Mouse (Mus musculus): ENCODE results near the gene Gng7. TPM values are rescaled to one million over a fixed set of nuclear protein-coding genes. Genes with fewer than 3 reads are reported as not detected.
"Not testable (repeated sequence)": the region's sequence is repeated elsewhere in the genome, so short reads cannot be mapped to it uniquely, and the experiment has no call there.

Gene Gng7
- polyA plus RNA-seq, 1 experiment from 2014 or later, result 4.8 TPM

DNA sequence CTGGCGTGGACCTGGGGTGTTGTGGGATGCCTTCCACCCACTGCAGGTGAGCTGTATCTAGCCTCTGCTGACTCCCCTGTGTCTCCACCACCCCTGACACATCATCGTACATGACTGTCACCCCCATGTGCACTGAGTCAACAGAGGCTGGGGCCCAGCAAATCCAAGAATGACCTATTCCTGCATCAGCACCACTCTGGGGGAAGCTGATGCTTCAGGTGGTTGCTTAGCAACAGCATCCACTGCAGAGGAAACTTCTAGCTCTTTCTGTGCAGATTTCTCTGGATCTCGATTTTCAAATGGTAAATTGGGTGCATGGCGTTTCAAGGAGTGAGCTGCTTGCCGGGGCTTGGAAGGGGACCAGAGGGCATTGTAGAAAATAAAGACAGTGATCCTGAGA, 21.5 kb downstream of the Gng7 start:
- no peak overlapping the region for H3K4me3 ChIP-seq (ENCODE audit: low read length)
- H3K4me1 ChIP-seq (ENCODE audit: control insufficient read depth, insufficient read depth, low read length), result no peaks in the 10 kb centered on the region
- H3K4me2 ChIP-seq (replicated peaks; ENCODE audit: low read depth, low read length), result no peak overlapping the region
- H3K27ac ChIP-seq (ENCODE audit: low read depth, low read length), result no peak overlapping the region
- peaks cover 8% of the 10 kb centered on the region; the same call in 1 of the 2 replicates for H3K27me3 ChIP-seq (ENCODE audit: control insufficient read depth, insufficient read depth, low read length)
- H3K36me3 ChIP-seq (ENCODE audit: control insufficient read depth, insufficient read depth, low read length), result no peaks in the 10 kb centered on the region
- WGBS, result 66% methylated on average over 5 of the region's 5 CpGs
- ATAC-seq (ENCODE audit: low FRiP score, low TSS enrichment), result no peak
- no peaks in the 10 kb centered on the region for H3K9me3 ChIP-seq (ENCODE audit: control insufficient read depth, low read length)
- H3K9ac ChIP-seq (ENCODE audit: low read depth, low read length), result no peak overlapping the region

DNA sequence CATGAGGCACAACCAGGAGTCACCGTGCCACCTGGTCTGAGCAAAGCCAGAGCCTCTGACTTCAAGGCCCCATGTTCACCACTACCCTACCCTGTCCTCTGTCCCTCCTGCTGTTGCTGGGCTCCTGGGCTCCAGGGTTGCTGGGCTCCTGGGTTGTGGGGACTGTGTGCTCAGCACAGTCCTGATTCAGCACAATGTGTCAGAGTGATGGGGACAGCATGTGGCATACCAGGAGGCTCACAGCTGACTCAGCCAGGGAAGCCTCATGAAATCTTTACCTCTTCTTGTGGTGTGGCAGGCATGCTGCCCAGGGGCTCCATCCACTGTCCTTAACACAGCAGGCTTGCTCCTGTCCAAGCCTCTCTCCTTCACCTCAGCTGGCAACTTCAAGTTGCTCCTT, 22.8 kb downstream of the Gng7 start:
- Histone ChIP-seq H3K27me3 (ENCODE audit: control insufficient read depth, insufficient read depth, low read length) (peaks cover 3% of the 10 kb centered on the region), H3K4me2 (replicated peaks; ENCODE audit: low read depth, low read length) (no peak overlapping the region), H3K9me3 (ENCODE audit: control insufficient read depth, low read length) (no peaks in the 10 kb centered on the region), H3K9ac (ENCODE audit: low read depth, low read length) (no peak overlapping the region), H3K4me1 (ENCODE audit: control insufficient read depth, insufficient read depth, low read length) (0 out of 2 replicates have a peak, but pooled peaks cover 4% of the 10 kb centered on the region), H3K36me3 (ENCODE audit: control insufficient read depth, insufficient read depth, low read length) (no peaks in the 10 kb centered on the region), H3K27ac (ENCODE audit: low read depth, low read length) (no peak overlapping the region), H3K4me3 (ENCODE audit: low read length) (no peak overlapping the region)
- 81% methylated on average over 1 of the region's 1 CpGs for WGBS
- ATAC-seq (ENCODE audit: low FRiP score, low TSS enrichment), result no peak

DNA sequence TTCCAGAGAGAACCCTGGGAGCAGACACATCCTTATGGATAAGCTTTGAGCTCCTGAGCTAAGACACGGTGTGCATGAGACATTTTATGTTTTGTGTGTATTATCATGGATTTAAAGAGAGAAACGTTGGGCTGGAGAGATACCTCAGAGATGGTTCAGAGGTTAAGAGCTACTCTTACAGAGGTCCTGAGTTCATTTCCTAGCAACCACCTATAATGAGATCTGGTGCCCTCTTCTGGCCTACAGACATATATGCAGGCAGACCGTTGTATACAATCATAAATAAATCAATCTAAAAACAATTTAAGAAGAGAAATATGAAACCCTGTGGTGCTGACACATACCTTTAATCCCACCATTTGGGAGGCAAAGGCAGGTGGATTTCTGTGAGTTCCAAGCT, 23.7 kb downstream of the Gng7 start:
- peaks cover 11% of the 10 kb centered on the region for H3K27me3 ChIP-seq (ENCODE audit: control insufficient read depth, insufficient read depth, low read length)

DNA sequence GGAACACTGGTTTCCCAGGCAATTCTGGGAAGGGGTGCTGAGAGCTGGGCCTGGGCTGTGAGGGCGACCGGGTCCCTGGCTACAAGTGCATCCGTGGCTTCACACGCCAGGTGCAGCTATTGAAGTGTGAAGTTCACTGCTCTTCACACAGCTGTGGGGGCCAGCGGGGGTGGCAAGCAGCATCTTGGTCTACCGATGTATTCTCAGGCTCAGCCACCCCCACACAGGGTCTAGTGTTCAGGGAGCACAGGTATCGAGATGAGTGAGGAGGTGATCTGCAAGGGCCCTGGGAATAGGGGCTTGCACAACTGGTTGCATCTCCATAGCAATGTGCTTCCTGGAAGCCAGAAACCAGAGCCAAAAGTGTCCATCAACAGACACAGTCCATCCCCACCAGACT, 24.3 kb downstream of the Gng7 start:
- WGBS, result 59% methylated on average over 7 of the region's 7 CpGs
- Histone ChIP-seq H3K27ac (ENCODE audit: low read depth, low read length) (no peak overlapping the region), H3K27me3 (ENCODE audit: control insufficient read depth, insufficient read depth, low read length) (peaks cover 17% of the 10 kb centered on the region), H3K4me2 (replicated peaks; ENCODE audit: low read depth, low read length) (no peak overlapping the region), H3K9me3 (ENCODE audit: control insufficient read depth, low read length) (no peaks in the 10 kb centered on the region), H3K4me1 (ENCODE audit: control insufficient read depth, insufficient read depth, low read length) (peaks cover 9% of the 10 kb centered on the region), H3K4me3 (ENCODE audit: low read length) (no peak overlapping the region), H3K36me3 (ENCODE audit: control insufficient read depth, insufficient read depth, low read length) (no peaks in the 10 kb centered on the region), H3K9ac (ENCODE audit: low read depth, low read length) (no peak overlapping the region)
- no peak for ATAC-seq (ENCODE audit: low FRiP score, low TSS enrichment)

More for the DNA sequence above, 23.7 kb downstream of the Gng7 start:
- no peak for ATAC-seq (ENCODE audit: low FRiP score, low TSS enrichment)
- Histone ChIP-seq H3K9ac (ENCODE audit: low read depth, low read length) (no peak overlapping the region), H3K4me1 (ENCODE audit: control insufficient read depth, insufficient read depth, low read length) (peaks cover 4% of the 10 kb centered on the region; the same call in 1 of the 2 replicates), H3K9me3 (ENCODE audit: control insufficient read depth, low read length) (no peaks in the 10 kb centered on the region), H3K4me2 (replicated peaks; ENCODE audit: low read depth, low read length) (no peak overlapping the region), H3K4me3 (ENCODE audit: low read length) (no peak overlapping the region), H3K27ac (ENCODE audit: low read depth, low read length) (no peak overlapping the region), H3K36me3 (ENCODE audit: control insufficient read depth, insufficient read depth, low read length) (no peaks in the 10 kb centered on the region)
- 18% methylated on average over 3 of the region's 3 CpGs for WGBS

DNA sequence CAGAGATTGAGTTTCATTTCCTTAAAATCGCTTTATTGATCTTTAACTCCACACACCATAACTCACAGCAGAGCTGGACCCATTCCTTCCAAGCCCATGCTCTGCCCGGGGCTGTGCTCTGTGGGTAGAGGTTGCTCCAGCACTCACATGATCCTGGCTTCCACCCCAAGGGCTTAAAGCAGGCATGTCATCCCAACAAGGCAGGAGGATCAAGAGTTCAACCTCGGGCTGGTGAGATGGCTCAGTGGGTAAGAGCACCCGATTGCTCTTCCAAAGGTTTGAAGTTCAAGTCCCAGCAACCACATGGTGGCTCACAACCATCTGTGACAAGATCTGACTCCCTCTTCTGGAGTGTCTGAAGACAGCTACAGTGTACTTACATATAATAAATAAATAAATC, 24.9 kb downstream of the Gng7 start:
- H3K9ac ChIP-seq (ENCODE audit: low read depth, low read length); H3K36me3 ChIP-seq (ENCODE audit: control insufficient read depth, insufficient read depth, low read length); ATAC-seq (ENCODE audit: low FRiP score, low TSS enrichment); H3K4me3 ChIP-seq (ENCODE audit: low read length); H3K27ac ChIP-seq (ENCODE audit: low read depth, low read length); H3K9me3 ChIP-seq (ENCODE audit: control insufficient read depth, low read length); H3K4me2 ChIP-seq (replicated peaks; ENCODE audit: low read depth, low read length): not testable (repeated sequence)
- Histone ChIP-seq H3K4me1 (ENCODE audit: control insufficient read depth, insufficient read depth, low read length) (peaks cover 12% of the 10 kb centered on the region), H3K27me3 (ENCODE audit: control insufficient read depth, insufficient read depth, low read length) (peaks cover 22% of the 10 kb centered on the region)
- WGBS, result 56% methylated on average over 4 of the region's 4 CpGs

DNA sequence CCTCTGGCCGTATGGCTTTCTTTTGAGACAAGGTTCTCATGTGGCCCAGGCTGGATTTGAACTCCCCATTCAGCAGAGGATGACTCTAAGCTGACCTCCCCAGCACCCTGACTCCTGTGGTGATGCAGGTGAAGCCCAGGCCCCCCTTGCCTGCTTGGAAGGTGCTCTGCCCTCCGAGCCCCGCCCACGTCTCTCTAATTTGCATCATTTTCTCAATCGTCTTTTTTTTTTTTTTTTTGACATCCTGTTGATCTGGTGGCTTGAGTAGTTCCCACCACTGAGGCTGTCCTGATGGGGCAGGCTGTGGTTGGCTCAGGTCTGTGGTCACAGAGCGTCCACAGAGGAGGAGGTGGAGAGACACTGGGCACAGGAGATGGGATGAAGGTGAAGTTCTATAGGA, 25.3 kb downstream of the Gng7 start:
- ATAC-seq (ENCODE audit: low FRiP score, low TSS enrichment), result no peak
- H3K36me3 ChIP-seq (ENCODE audit: control insufficient read depth, insufficient read depth, low read length), result no peaks in the 10 kb centered on the region
- H3K4me3 ChIP-seq (ENCODE audit: low read length), result no peak overlapping the region
- no peak overlapping the region for H3K27ac ChIP-seq (ENCODE audit: low read depth, low read length)
- H3K9ac ChIP-seq (ENCODE audit: low read depth, low read length), result no peak overlapping the region
- WGBS, result 64% methylated on average over 6 of the region's 6 CpGs
- H3K9me3 ChIP-seq (ENCODE audit: control insufficient read depth, low read length), result no peaks in the 10 kb centered on the region
- H3K27me3 ChIP-seq (ENCODE audit: control insufficient read depth, insufficient read depth, low read length), result peaks cover 25% of the 10 kb centered on the region
- peaks cover 12% of the 10 kb centered on the region for H3K4me1 ChIP-seq (ENCODE audit: control insufficient read depth, insufficient read depth, low read length)
- H3K4me2 ChIP-seq (replicated peaks; ENCODE audit: low read depth, low read length), result no peak overlapping the region

DNA sequence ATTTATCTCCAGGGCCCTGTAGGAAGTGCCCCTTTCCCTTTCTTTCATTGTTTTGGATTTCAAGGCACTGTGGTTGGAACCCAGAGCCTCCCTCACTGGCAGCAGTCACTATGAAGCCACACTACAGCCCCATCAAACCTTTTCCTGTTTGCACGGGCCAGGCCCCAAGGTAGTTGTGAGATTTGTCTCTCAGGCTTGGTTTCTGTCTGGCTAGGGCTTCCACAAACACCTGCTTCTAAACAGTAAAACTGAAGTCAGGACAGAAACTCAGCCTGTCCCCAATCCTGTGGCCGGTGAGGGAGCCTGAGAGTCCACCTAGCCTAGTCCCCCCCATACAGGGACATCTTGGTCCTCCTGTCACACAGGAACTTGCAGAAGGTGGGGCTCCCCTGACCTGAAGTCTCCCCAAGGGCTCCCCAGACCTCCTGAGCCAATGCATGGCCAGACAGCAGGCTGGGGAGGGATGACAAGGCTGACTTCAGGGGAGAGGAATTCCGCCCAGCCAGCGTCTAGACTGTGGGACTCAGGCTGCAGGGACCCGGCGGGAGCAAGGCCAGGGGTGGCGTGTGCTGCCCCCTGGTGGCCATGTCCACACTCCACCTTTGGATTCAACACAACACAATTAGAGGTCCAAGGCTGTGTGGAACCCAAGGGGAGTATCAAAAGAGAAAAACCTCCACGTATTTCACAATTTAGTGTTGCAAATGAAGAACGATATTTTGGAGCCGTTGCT, 26.9 kb downstream of the Gng7 start:
- Histone ChIP-seq H3K36me3 (ENCODE audit: control insufficient read depth, insufficient read depth, low read length) (no peaks in the 10 kb centered on the region), H3K9ac (ENCODE audit: low read depth, low read length) (no peak overlapping the region)
- WGBS, result 11% methylated on average over 10 of the region's 10 CpGs

DNA sequence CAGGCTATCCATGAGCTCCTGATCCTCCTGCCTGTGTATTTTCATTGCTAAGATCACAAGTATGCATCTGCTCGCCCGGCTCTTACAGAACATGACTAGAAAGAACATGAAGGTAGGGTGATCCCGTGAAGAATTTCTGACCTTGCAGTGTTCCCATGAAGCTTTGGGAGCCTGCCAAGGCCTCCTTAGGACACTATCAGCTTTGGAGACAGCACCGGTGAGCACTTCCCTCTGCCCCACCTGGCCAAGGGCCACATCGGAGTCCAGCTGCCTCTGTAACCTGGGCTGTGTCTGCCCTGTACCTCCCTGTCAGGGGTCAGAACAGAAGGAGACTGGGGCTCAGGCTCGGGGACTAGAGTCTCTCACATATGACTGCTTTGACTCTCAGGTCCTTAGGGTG, 28.0 kb downstream of the Gng7 start:
- H3K9me3 ChIP-seq (ENCODE audit: control insufficient read depth, low read length), result no peaks in the 10 kb centered on the region
- H3K4me1 ChIP-seq (ENCODE audit: control insufficient read depth, insufficient read depth, low read length), result peaks cover 12% of the 10 kb centered on the region
- peaks cover 25% of the 10 kb centered on the region for H3K27me3 ChIP-seq (ENCODE audit: control insufficient read depth, insufficient read depth, low read length)
- no peaks in the 10 kb centered on the region for H3K36me3 ChIP-seq (ENCODE audit: control insufficient read depth, insufficient read depth, low read length)
- WGBS, result 74% methylated on average over 6 of the region's 6 CpGs
- no peak overlapping the region for H3K27ac ChIP-seq (ENCODE audit: low read depth, low read length)
- H3K4me2 ChIP-seq (replicated peaks; ENCODE audit: low read depth, low read length), result no peak overlapping the region
- no peak overlapping the region for H3K4me3 ChIP-seq (ENCODE audit: low read length)
- no peak for ATAC-seq (ENCODE audit: low FRiP score, low TSS enrichment)
- H3K9ac ChIP-seq (ENCODE audit: low read depth, low read length), result no peak overlapping the region; the same call in 1 of the 2 replicates

More for the DNA sequence above, 26.9 kb downstream of the Gng7 start:
- H3K4me2 ChIP-seq (replicated peaks; ENCODE audit: low read depth, low read length), result no peak overlapping the region
- peaks cover 12% of the 10 kb centered on the region for H3K4me1 ChIP-seq (ENCODE audit: control insufficient read depth, insufficient read depth, low read length)
- peak; percentile 89 for ATAC-seq (ENCODE audit: low FRiP score, low TSS enrichment)
- peaks cover 25% of the 10 kb centered on the region for H3K27me3 ChIP-seq (ENCODE audit: control insufficient read depth, insufficient read depth, low read length)
- no peak overlapping the region for H3K27ac ChIP-seq (ENCODE audit: low read depth, low read length)
- H3K9me3 ChIP-seq (ENCODE audit: control insufficient read depth, low read length), result no peaks in the 10 kb centered on the region
- H3K4me3 ChIP-seq (ENCODE audit: low read length), result no peak overlapping the region

DNA sequence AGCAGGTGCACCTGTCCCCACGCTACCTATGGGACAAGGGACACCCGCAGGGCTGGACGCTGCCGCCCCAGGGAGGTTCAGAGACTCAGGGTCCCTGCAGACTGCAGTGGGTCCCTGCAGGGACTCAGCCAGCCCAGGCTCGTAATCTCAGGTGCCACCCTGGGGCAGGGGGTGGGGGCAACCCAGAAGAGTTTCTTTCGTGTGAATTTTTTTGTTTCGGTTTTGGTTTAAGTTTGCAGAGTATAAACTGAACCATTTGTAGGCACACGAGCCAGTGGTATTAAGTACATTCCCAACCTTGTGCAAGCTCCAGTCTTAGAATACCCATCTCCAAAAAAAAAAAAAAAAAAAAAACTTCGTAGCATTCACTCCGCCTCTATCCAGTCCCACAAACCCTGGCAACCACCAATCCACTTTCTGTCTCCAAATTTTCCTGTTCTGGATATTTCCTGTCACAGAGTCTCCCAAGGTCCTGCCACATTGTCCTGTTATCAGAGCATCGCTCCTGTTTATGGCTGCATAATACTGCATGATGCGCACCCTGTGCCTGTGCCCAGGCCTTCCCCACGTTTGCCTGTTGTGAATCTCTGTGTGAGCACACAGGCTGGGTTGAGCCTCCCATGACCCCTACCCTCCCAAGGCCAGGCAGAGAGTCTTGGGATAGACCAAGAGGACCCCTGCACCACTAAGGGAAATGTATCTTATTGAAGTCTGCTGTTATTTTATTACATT, 28.6 kb downstream of the Gng7 start:
- WGBS, result 29% methylated on average over 13 of the region's 13 CpGs
- H3K4me1 ChIP-seq (ENCODE audit: control insufficient read depth, insufficient read depth, low read length), result peaks cover 12% of the 10 kb centered on the region
- no peak for ATAC-seq (ENCODE audit: low FRiP score, low TSS enrichment)
- no peaks in the 10 kb centered on the region for H3K36me3 ChIP-seq (ENCODE audit: control insufficient read depth, insufficient read depth, low read length)
- no peak overlapping the region for H3K27ac ChIP-seq (ENCODE audit: low read depth, low read length)
- peak overlapping the region; percentile 24 for H3K4me3 ChIP-seq (ENCODE audit: low read length)
- peak overlapping the region; percentile 24; the same call in 1 of the 2 replicates for H3K9ac ChIP-seq (ENCODE audit: low read depth, low read length)
- peaks cover 25% of the 10 kb centered on the region for H3K27me3 ChIP-seq (ENCODE audit: control insufficient read depth, insufficient read depth, low read length)
- no peaks in the 10 kb centered on the region for H3K9me3 ChIP-seq (ENCODE audit: control insufficient read depth, low read length)
- H3K4me2 ChIP-seq (replicated peaks; ENCODE audit: low read depth, low read length), result peak overlapping the region; percentile 52
